Comparison of ENCODE assay signal across 8 mouse cellular contexts in the genomic region with DNA sequence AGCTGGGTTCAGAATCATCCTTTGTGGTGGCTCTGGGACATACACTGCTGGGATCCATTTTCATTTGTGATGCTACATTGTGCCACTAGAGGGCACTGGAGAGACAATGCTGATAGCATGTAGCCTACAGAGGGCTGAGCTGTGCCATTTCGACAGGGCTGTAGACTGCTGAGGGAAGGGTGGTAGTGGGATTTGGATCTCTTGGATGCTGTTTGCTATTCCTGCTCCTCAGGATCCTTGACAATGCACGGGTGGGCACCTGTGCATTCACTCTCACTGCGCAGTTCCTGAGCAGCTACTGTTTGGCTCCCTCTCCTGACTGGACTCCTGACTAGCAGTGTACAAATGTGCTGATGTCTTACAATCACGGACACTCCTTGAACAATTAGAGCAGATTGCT. TPM values are rescaled to one million over a fixed set of nuclear protein-coding genes. Genes with fewer than 3 reads are reported as not detected.
DNase-seq lines count a peak whose midpoint lies in the region; ATAC-seq lines count a peak whose summit lies in the region.

No protein-coding gene starts in this region.

- no peaks in the 10 kb centered on the region for H3K27me3 ChIP-seq in kidney, embryonic 16.5 days (ENCODE audit: insufficient read depth, low read length)
- no peaks in the 10 kb centered on the region for H3K27me3 ChIP-seq in intestine, embryonic 15.5 days (replicated peaks)
- H3K27me3 ChIP-seq in midbrain, embryonic 12.5 days: no peaks in the 10 kb centered on the region

- peaks cover 10% of the 10 kb centered on the region for H3K4me1 ChIP-seq in kidney, embryonic 16.5 days (ENCODE audit: insufficient read depth, low read length)
- H3K4me1 ChIP-seq in intestine, embryonic 15.5 days (replicated peaks): peaks cover 8% of the 10 kb centered on the region; the same call in 1 of the 2 replicates
- 0 out of 2 replicates have a peak, but pooled peaks cover 4% of the 10 kb centered on the region for H3K4me1 ChIP-seq in midbrain, embryonic 12.5 days

- 30% methylated on average over 4 of the region's 4 CpGs for WGBS in kidney, embryonic 16.5 days
- 26% methylated on average over 4 of the region's 4 CpGs for WGBS in intestine, embryonic 15.5 days
- 24% methylated on average over 4 of the region's 4 CpGs for WGBS in midbrain, embryonic 12.5 days

- no peaks in the 10 kb centered on the region for H3K9me3 ChIP-seq in kidney, embryonic 16.5 days (ENCODE audit: low read length)
- H3K9me3 ChIP-seq in intestine, embryonic 15.5 days: no peaks in the 10 kb centered on the region
- no peaks in the 10 kb centered on the region for H3K9me3 ChIP-seq in midbrain, embryonic 12.5 days

- H3K9ac ChIP-seq in kidney, embryonic 16.5 days (replicated peaks; ENCODE audit: low read length): no peak overlapping the region
- H3K9ac ChIP-seq in intestine, embryonic 15.5 days: no peak overlapping the region
- H3K9ac ChIP-seq in midbrain, embryonic 12.5 days (replicated peaks): no peak overlapping the region

- ATAC-seq in kidney, embryonic 16.5 days (ENCODE audit: low FRiP score, low TSS enrichment): no peak; the same call in 1 of the 2 replicates
- peak; percentile 66 for ATAC-seq in intestine, embryonic 15.5 days
- ATAC-seq in midbrain, embryonic 12.5 days (ENCODE audit: low FRiP score, low read depth): 0 out of 2 replicates have a peak, but pooled peaks have one; percentile 66

- DNase-seq in kidney, adult 11 months: peak; percentile 59
- peak; percentile 92 for DNase-seq in embryo, embryonic 10 days (ENCODE audit: low spot score)
- peak; percentile 45 for DNase-seq in gastrocnemius, postnatal 25 days
- peak; percentile 71 to 76 for DNase-seq in left cerebral cortex, postnatal 36 days (ENCODE audit: low spot score in 2 of 2)
- peak; percentile 75 for DNase-seq in spleen, adult 12 weeks (ENCODE audit: low spot score)

- H3K36me3 ChIP-seq in kidney, embryonic 16.5 days (ENCODE audit: insufficient read depth, low read length): peaks cover 12% of the 10 kb centered on the region; the same call in 1 of the 2 replicates
- no peaks in the 10 kb centered on the region for H3K36me3 ChIP-seq in intestine, embryonic 15.5 days
- H3K36me3 ChIP-seq in midbrain, embryonic 12.5 days: peaks cover 73% of the 10 kb centered on the region

- H3K4me3 ChIP-seq in kidney, embryonic 16.5 days (ENCODE audit: low read length): no peak overlapping the region
- H3K4me3 ChIP-seq in intestine, embryonic 15.5 days (replicated peaks): no peak overlapping the region
- no peak overlapping the region for H3K4me3 ChIP-seq in midbrain, embryonic 12.5 days

- no peak overlapping the region for H3K27ac ChIP-seq in kidney, embryonic 16.5 days (ENCODE audit: low read length)
- no peak overlapping the region for H3K27ac ChIP-seq in intestine, embryonic 15.5 days
- H3K27ac ChIP-seq in midbrain, embryonic 12.5 days (replicated peaks): no peak overlapping the region

- no peak overlapping the region for H3K4me2 ChIP-seq in kidney, embryonic 16.5 days (replicated peaks; ENCODE audit: low read depth, low read length)
- no peak overlapping the region for H3K4me2 ChIP-seq in intestine, embryonic 15.5 days (replicated peaks)
- H3K4me2 ChIP-seq in midbrain, embryonic 12.5 days (replicated peaks): no peak overlapping the region

- intact Hi-C loops in left cerebral cortex, postnatal 36 days (cut with DNase I): loop anchor here (2.0 kb wide), 1 partner anchor 115 kb away; no protein-coding TSS in a partner anchor

RNA-seq across cellular contexts. Expression of a gene that starts 23.9 kb away (rescaled TPM):
- polyA plus RNA-seq in kidney, embryonic 16.5 days (2015; fragmentation: Nextera tagmentation; extraction: Ambion mirVana): 26.0 and 30.7 TPM in 2 replicates
- 1 to 10 TPM; 5.6 to 6.8 TPM for total RNA-seq in gastrocnemius, postnatal 25 days (2021)
- 18.5 and 25.1 TPM in 2 replicates for polyA plus RNA-seq in intestine, embryonic 15.5 days (2015; fragmentation: Nextera tagmentation; extraction: Ambion mirVana)
- total RNA-seq in left cerebral cortex, postnatal 36 days (2021): 10 to 100 TPM; 40.8 to 58.4 TPM
- polyA plus RNA-seq in midbrain, embryonic 12.5 days (2016; fragmentation: Nextera tagmentation; extraction: Ambion mirVana): 30.4 and 30.6 TPM in 2 replicates

RNA-seq across cellular contexts. Expression of a gene that starts 57.2 kb away (rescaled TPM):
- polyA plus RNA-seq in kidney, embryonic 16.5 days (2015; fragmentation: Nextera tagmentation; extraction: Ambion mirVana): 8.1 and 9.5 TPM in 2 replicates
- total RNA-seq in gastrocnemius, postnatal 25 days (2021): not detected
- 0.20 and 0.28 TPM in 2 replicates for polyA plus RNA-seq in intestine, embryonic 15.5 days (2015; fragmentation: Nextera tagmentation; extraction: Ambion mirVana)
- total RNA-seq in left cerebral cortex, postnatal 36 days (2021): under 1 TPM; 0.41 to 0.59 TPM
- 0.13 and 0.14 TPM in 2 replicates for polyA plus RNA-seq in midbrain, embryonic 12.5 days (2016; fragmentation: Nextera tagmentation; extraction: Ambion mirVana)

RNA-seq across cellular contexts. Expression of a gene that starts 59.8 kb away (rescaled TPM):
- 30.7 and 41.0 TPM in 2 replicates for polyA plus RNA-seq in kidney, embryonic 16.5 days (2015; fragmentation: Nextera tagmentation; extraction: Ambion mirVana)
- total RNA-seq in gastrocnemius, postnatal 25 days (2021): 10 to 100 TPM; 54.9 to 71.5 TPM
- polyA plus RNA-seq in intestine, embryonic 15.5 days (2015; fragmentation: Nextera tagmentation; extraction: Ambion mirVana): 12.4 and 13.6 TPM in 2 replicates
- total RNA-seq in left cerebral cortex, postnatal 36 days (2021): 100 to 1,000 TPM in 1 of 2 experiments, 10 to 100 TPM in 1; 98.8 to 117 TPM
- polyA plus RNA-seq in midbrain, embryonic 12.5 days (2016; fragmentation: Nextera tagmentation; extraction: Ambion mirVana): 43.1 and 44.8 TPM in 2 replicates
